Mouse (Mus musculus) heart, postnatal 25 days (tissue): ENCODE results near the gene Cog5. TPM values are rescaled to one million over a fixed set of nuclear protein-coding genes. Genes with fewer than 3 reads are reported as not detected.

Experiments
- DNase-seq: peaks from one replicate; pipeline ENCODE4 v3.0.0; 2022; ENCODE audit warnings: low spot score
- intact Hi-C: fragments of 180-260 bp; cut with DNase I; formaldehyde crosslinking; loops from one replicate; pipeline ENCODE4 v1.15.1; 2025
- total RNA-seq, 2 experiments: library from RNA; stranded (reverse); gene quantifications; 2 replicates each; pipeline ENCODE4 v1.2.3; 2021

Gene Cog5
- total RNA-seq, 2 experiments from 2014 or later: 49.6 to 53.9 TPM

DNA sequence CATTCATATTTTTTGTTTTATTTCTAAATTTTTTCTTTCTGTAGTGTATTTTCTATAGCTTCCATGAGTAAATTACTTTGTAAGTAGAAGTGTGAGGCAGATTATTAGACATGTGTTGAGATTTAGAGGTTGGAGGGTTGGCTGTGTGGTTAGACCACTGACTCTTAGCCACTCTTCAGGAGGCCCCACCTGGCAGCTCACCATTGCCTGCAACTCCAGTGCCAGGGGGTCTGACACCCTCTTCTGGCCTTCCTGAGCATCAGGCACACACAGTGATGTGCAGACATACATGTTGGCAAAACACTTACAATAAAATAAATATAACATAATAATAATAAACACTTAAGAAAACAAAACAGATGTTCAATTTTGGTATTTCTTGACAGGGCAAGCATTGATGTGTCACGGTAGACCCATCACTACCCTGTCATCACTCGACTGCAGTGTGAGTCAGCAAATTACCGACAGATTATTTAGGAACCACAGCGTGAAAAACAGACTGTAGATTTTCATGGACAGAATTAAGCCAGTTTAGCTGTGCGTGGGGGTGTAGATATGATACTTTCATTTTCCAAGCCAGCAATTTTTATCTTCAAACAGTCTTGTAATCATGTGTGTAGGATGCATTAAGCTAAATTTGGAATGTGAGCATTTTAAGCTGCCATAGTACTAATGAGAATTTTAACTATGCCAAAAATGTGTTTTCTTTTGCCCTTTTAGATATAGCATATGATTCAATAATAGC, 151.9 kb downstream of the Cog5 start:
- intact Hi-C loops: no loop called here
- no peak for DNase-seq

GRCm38 (mm10) chr12:31818051-31818461, 163.4 kb downstream of the Cog5 start:
- DNase-seq: no peak
- intact Hi-C loops: no loop called here

DNA sequence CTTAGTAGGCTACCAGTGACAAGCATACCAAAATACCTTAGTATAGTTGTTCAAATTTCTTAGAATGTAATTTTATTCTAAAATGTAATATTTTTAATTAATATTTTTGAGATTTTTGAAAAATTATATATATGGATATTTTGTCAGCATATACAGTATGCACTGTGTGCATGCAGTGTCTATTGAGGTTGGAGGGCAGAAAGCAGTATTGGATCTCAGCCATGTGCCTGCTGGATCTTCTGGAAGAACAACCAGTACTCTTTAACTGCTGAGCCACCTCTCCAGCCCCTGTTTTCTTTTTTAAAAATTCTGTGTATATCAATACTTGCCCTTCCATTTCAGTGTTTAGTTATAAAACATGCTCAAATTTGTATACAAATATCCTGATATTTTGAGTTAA, 164.4 kb downstream of the Cog5 start:
- intact Hi-C loops: no loop called here
- DNase-seq: no peak

DNA sequence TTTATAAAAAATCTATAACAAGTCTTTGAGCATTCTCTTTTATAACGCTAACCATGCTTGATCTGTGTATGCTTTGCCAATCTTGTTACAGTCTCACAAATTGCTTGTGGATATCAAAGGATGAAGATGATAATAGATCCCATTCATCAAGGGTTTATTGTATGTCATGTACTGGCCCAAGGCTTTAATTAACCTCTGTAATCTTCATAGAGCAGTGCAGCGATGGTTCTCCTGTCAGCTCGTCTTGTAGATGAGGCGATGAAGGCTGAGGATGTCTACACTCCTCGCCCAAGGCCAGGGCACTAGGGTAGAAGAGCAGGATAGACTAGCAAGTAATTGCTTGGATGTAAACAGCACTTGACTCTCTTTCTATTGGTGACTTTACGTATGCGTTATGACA, 164.9 kb downstream of the Cog5 start:
- intact Hi-C loops: no loop called here
- no peak for DNase-seq

GRCm38 (mm10) chr12:31823671-31824070, 169.0 kb downstream of the Cog5 start:
- intact Hi-C loops: no loop called here
- DNase-seq: no peak

- intact Hi-C loops: no loop called here
- no peak for DNase-seq
These were observed 170.2 kb downstream of the Cog5 start for GRCm38 (mm10) chr12:31824831-31825230.

DNA sequence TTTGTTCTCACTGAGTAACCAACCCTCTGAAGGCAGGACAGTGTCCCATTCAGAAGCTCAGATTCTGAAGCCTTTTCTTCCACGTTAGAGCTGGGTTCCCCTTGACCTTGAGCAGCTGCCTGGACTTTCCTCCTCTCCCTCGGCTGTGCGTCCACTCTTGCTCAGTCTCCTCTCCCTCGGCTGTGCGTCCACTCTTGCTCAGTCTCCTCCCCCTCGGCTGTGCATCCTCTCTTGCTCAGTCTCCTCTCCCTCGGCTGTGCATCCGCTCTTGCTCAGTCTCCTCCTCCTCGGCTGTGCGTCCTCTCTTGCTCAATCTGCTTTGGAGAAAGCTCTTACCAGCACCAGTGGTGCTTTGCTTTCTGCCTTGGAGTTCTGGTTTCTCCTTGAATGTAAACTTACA, 171.2 kb downstream of the Cog5 start:
- intact Hi-C loops: no loop called here
- DNase-seq: no peak

GRCm38 (mm10) chr12:31826476-31826875, 171.8 kb downstream of the Cog5 start:
- intact Hi-C loops: no loop called here
- no peak for DNase-seq

DNA sequence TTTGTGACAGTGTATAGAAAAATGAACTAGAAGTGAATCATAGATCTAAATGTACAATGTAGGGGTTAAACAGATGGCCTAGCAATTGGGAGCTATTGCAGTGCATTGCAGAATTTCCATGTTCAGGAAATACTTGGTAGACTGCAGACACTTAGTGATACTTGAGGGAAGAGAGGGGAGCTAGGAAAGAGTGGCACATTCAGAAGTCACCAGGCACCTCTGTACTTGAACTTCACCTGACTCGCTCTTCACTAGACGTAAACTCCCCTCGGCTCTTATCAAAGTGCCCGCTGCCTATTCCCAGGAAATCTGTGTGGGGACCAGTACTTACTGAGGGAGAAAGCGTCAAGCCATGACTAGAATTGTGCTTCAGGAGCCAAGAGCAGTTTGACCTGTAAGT, 180.8 kb downstream of the Cog5 start:
- intact Hi-C loops: no loop called here
- no peak for DNase-seq

DNA sequence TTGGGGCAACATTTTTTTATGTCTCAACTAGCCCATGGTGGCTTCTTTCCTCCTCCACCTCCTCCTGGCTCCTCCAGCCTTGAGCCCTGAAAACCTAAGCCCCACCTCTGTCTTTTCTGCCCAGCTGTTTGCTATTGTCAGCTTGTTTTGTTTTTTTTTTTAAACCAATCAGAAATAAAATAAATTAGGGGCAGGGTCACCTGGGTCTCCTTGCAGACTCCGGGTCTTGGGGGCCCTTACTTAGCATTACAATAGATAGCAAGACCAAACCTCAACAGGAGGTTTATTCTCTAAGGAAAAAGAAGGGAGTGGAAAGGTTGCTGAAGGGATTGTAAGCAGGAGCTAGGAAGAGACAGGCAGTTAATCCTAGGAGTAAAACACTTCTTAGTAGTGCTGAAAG, 181.5 kb downstream of the Cog5 start:
- intact Hi-C loops: no loop called here

GRCm38 (mm10) chr12:31838521-31838920, 183.9 kb downstream of the Cog5 start:
- DNase-seq: no peak
- intact Hi-C loops: no loop called here

More for the DNA sequence above, 181.5 kb downstream of the Cog5 start:
- no peak for DNase-seq

DNA sequence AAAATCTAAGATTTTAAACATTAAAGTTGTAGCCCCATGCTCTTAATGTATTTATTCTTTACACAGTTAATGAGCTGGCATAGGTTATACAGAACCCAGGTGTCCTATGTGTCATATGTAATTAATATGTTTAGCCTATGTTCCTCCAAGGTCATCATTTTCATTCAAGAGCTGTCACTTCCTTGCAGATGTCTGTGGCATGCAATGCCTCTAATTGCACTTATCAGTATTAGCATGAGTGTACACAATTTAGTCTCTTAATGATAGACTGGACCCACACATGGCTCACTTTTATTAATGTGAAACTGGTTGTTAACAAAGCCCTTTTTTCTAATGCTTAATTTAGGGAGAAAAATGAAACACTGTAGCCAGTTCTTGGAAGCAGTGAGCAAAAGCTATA, 184.6 kb downstream of the Cog5 start:
- DNase-seq: no peak
- intact Hi-C loops: no loop called here

DNA sequence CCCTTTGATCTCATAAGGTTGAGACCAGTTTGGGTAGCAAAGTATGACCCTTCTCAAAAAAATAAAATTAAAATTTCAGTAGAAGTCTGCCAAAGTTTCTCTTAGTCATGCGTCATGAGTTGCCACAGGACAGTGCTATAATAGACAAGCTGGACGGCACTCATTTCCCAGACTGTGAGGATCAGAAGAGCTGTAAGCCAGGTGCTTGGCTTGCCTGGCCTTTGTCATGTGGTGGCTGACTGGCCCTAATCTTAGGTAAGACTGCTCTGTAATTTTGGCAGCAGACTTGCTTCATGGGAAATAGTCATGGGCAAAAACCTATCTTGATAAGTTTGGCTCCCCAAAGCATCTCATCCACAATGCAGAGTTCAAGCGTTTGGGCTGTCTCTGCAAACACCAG, 191.4 kb downstream of the Cog5 start:
- DNase-seq: no peak
- intact Hi-C loops: no loop called here

GRCm38 (mm10) chr12:31848630-31849415, 194.2 kb downstream of the Cog5 start:
- peak; percentile 41 for DNase-seq
- intact Hi-C loops: no loop called here

DNA sequence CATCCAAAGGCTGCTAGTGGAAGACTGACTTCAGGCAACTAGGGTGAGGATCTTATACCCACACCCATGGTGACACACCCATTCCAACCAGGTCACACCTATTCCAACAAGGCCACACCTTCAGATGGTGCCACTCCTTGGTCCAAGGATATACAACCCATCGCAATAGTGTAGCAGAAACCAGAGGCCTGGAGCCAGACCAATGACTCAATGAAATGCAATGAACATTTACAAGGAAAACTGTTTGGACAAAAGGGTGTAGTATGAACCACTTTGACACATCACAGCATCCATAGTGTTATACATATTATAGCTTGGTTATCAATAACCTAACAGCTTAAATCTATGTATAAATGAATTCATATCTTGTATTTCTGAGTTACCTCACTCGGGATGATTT, 194.9 kb downstream of the Cog5 start:
- intact Hi-C loops: no loop called here
- no peak for DNase-seq

- intact Hi-C loops: no loop called here
- no peak for DNase-seq
These were observed 199.4 kb downstream of the Cog5 start for GRCm38 (mm10) chr12:31854039-31854438.

DNA sequence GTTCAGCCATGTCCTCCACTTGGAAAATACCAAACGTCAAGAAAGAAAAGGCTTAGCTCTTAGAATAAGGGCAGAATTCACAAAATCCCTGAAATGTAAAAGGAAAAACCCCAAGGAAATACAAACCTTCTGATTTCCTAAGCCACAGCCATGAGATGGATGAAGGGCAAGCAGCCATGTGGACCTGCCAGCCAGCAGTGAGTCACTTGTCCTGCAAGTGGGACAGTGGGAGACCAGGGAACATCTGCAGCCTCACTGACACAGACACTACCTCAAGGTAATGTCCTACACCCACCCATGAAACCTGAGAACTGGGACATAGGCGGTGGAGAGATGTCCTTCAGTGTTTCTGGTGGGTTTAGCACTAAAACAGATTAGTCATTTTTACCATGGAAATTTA, 200.1 kb downstream of the Cog5 start:
- intact Hi-C loops: no loop called here
- DNase-seq: no peak

DNA sequence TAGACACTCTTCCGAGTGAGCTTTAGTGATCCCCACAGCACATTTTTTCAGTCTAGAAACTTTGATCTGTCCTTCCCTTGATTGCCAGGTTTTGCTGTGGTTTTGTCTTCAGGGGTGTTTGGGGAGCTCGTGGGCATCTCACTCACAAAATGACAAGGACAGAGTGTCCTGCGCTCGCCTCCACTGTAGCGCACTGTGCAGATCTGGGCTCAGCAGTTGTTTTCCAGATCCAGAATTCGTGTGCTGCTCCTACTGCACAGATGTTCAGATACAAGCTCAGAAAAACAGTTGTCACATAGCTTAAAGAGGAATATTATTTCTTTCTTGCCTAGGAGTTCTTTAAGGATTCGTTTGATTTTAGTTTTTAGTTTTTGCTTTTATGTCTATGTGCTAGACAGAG, 203.1 kb downstream of the Cog5 start:
- no peak for DNase-seq
- intact Hi-C loops: no loop called here

GRCm38 (mm10) chr12:31862668-31863538, 208.2 kb downstream of the Cog5 start:
- intact Hi-C loops: no loop called here
- DNase-seq: no peak

DNA sequence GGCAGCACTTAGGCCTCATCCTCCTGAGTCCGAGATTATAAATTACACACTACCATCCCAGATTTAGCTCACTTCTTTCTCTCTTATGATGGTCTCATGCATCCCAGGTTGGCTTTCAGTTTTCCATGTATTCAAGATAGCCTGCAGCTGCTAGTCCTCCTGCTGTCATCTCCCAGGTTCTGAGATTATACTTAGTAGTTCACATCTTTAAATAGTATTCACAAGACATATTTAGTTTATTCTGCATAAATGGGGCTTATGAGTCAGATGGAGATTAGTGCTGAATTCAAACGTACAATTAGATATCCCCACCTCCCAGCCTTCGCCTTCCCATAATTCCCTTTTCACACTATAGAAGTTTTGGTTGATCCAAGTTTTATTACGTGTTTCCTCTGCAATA, 222.1 kb downstream of the Cog5 start:
- intact Hi-C loops: no loop called here
- DNase-seq: no peak

- DNase-seq: no peak
- intact Hi-C loops: no loop called here
These were observed 228.1 kb downstream of the Cog5 start for GRCm38 (mm10) chr12:31882736-31883135.
